Mouse (Mus musculus): ENCODE results near the gene Vmn2r83.

GRCm38 (mm10) chr10:79530721-79531120, 62.2 kb downstream of the Vmn2r83 start:
- no peak for TF ChIP-seq CTCF (IDR thresholded peaks at IDR 0.05; ENCODE audit: insufficient read depth, low read depth, low read length)
- TF ChIP-seq POLR2A (IDR thresholded peaks at IDR 0.05; ENCODE audit: insufficient read depth, low read depth, low read length): no peak

Data from olfactory bulb, adult 2 months (tissue).